Mouse (Mus musculus): ENCODE measurements around the gene Recql. TPM values are rescaled to one million over a fixed set of nuclear protein-coding genes. Genes with fewer than 3 reads are reported as not detected.

Recql gene
- polyA plus RNA-seq, 3 experiments from 2014 or later = 47.8 to 55.2 (median 52.4) TPM

Other genes starting within 250 kb of the Recql start
- gene Slco1a6, start 178.6 kb downstream of the Recql start, polyA plus RNA-seq (2017; shearing (Covaris generic)) = 1 to 10 TPM in 1 of 3 experiments, under 1 TPM in 1, not detected in 1; 0.79 to 2.5 TPM
- not detected for gene Iapp, start 88.7 kb downstream of the Recql start, polyA plus RNA-seq (2017; shearing (Covaris generic))
- gene Slco1a5, start 64.1 kb downstream of the Recql start, polyA plus RNA-seq (2017; shearing (Covaris generic)) = not detected
- 10 to 100 TPM; 18.2 to 20.5 (median 19.7) TPM for gene Pyroxd1, start 41.4 kb downstream of the Recql start, polyA plus RNA-seq (2017; shearing (Covaris generic))
- gene Golt1b, start 134 bp upstream of the Recql start, polyA plus RNA-seq (2017; shearing (Covaris generic)) = 10 to 100 TPM; 46.3 to 72.5 (median 52.9) TPM
- 1 to 10 TPM in 2 of 3 experiments, under 1 TPM in 1; 0.89 to 2.3 (median 1.1) TPM for gene Spx, start 26.4 kb upstream of the Recql start, polyA plus RNA-seq (2017; shearing (Covaris generic))
- gene Gys2, start 86.0 kb upstream of the Recql start, polyA plus RNA-seq (2017; shearing (Covaris generic)) = not detected
- gene Ldhb, start 120.9 kb upstream of the Recql start, polyA plus RNA-seq (2017; shearing (Covaris generic)) = 100 to 1,000 TPM in 2 of 3 experiments, 10 to 100 TPM in 1; 58.7 to 153 (median 114) TPM
- gene Kcnj8, start 184.5 kb upstream of the Recql start, polyA plus RNA-seq (2017; shearing (Covaris generic)) = under 1 TPM in 1 of 3 experiments, not detected in 2; 0.19 TPM